Mouse (Mus musculus): ENCODE results near the gene Rbm43.

- TF ChIP-seq CTCF (IDR thresholded peaks at IDR 0.05; ENCODE audit: borderline replicate concordance, extremely low read depth, insufficient read depth, insufficient read length) (no peak), POLR2A (IDR thresholded peaks at IDR 0.05; ENCODE audit: borderline replicate concordance, extremely low read depth, insufficient read depth, insufficient read length, poor library complexity, severe bottlenecking) (no peak)
These were observed 3.7 kb downstream of the Rbm43 start for GRCm38 (mm10) chr2:51931241-51931640.
